8 mouse cellular contexts compared by ENCODE assay signal in genomic region chr4:83302887-83303827, GRCm38 (mm10). TPM values are rescaled to one million over a fixed set of nuclear protein-coding genes. Genes with fewer than 3 reads are reported as not detected.
DNase-seq lines count a peak whose midpoint lies in the region; ATAC-seq and TF ChIP-seq lines count a peak whose summit lies in the region.

No protein-coding gene starts in this region.

- H3K36me3 ChIP-seq in MEL (ENCODE audit: control insufficient read depth in 1 of 2, insufficient read depth in 2 of 2, low read length in 2 of 2), result peaks cover 0 to 5% of the 10 kb centered on the region in 2 experiments; a peak in 2 of 4 replicates
- no peaks in the 10 kb centered on the region for H3K36me3 ChIP-seq in forebrain, embryonic 10.5 days (replicated peaks)
- no peaks in the 10 kb centered on the region for H3K36me3 ChIP-seq in liver, embryonic 15.5 days (replicated peaks)
- no peaks in the 10 kb centered on the region for H3K36me3 ChIP-seq in neural tube, embryonic 12.5 days

- no peaks in the 10 kb centered on the region; the same call in 1 of the 2 replicates for H3K79me2 ChIP-seq in MEL (ENCODE audit: control insufficient read depth, insufficient read depth, low read length, poor library complexity)

- peak overlapping the region; percentile 48 for H3K4me2 ChIP-seq in liver, embryonic 15.5 days
- H3K4me2 ChIP-seq in neural tube, embryonic 12.5 days (replicated peaks), result no peak overlapping the region

- peak; percentile 91 for DNase-seq in MEL (ENCODE audit: low read depth, low spot score)
- peak; percentile 79 for DNase-seq in c-Kit-positive CD71-negative TER-119-negative erythroid progenitor cells, embryonic 14.5 days (ENCODE audit: low read depth)
- DNase-seq in forebrain, embryonic 10.5 days (ENCODE audit: extremely low spot score, low spot score), result peak; percentile 48
- peak; percentile 84 to 89 for DNase-seq in heart, postnatal 10 days
- DNase-seq in kidney, postnatal 25 days, result peak; percentile 75 to 87
- DNase-seq in testis, postnatal 14 days (ENCODE audit: low spot score), result peak; percentile 56

- TF ChIP-seq CTCF in MEL (IDR thresholded peaks at IDR 0.05 in 2 of 3, conservative IDR thresholded peaks at IDR 0.05 in 1 of 3; ENCODE audit: control insufficient read depth in 1 of 3, insufficient read depth in 1 of 3, low read depth in 2 of 3, low read length in 3 of 3, poor library complexity in 1 of 3, severe bottlenecking in 1 of 3), result peak; percentile 47 to 82 (median 55)

- no peak for ATAC-seq in liver, embryonic 15.5 days (ENCODE audit: insufficient read depth)
- ATAC-seq in neural tube, embryonic 12.5 days (ENCODE audit: low FRiP score, low read depth), result peak; percentile 52

- H3K4me1 ChIP-seq in MEL (ENCODE audit: control insufficient read depth in 1 of 2, insufficient read depth in 2 of 2, low read length in 2 of 2), result peaks cover 0 to 4% of the 10 kb centered on the region in 2 experiments; a peak in 2 of 4 replicates
- peaks cover 13% of the 10 kb centered on the region for H3K4me1 ChIP-seq in forebrain, embryonic 10.5 days
- H3K4me1 ChIP-seq in liver, embryonic 15.5 days (replicated peaks), result 0 out of 2 replicates have a peak, but pooled peaks cover 4% of the 10 kb centered on the region
- 0 out of 2 replicates have a peak, but pooled peaks cover 3% of the 10 kb centered on the region for H3K4me1 ChIP-seq in neural tube, embryonic 12.5 days

- 46% methylated on average over 13 of the region's 13 CpGs for WGBS in forebrain, embryonic 10.5 days
- WGBS in liver, embryonic 15.5 days (ENCODE audit: insufficient replicate concordance), result 31% methylated on average over 13 of the region's 13 CpGs
- 47% methylated on average over 13 of the region's 13 CpGs for WGBS in neural tube, embryonic 12.5 days

- H3K9ac ChIP-seq in MEL (ENCODE audit: control insufficient read depth, low read depth, low read length, poor library complexity, severe bottlenecking), result peak overlapping the region; percentile 63
- H3K9ac ChIP-seq in liver, embryonic 15.5 days, result no peak overlapping the region
- H3K9ac ChIP-seq in neural tube, embryonic 12.5 days, result no peak overlapping the region

- peak; percentile 54 for TF ChIP-seq RAD21 in MEL (IDR thresholded peaks at IDR 0.05; ENCODE audit: low read depth, low read length)

- H3K9me3 ChIP-seq in MEL (replicated peaks; ENCODE audit: insufficient read depth, low read length), result no peaks in the 10 kb centered on the region
- no peaks in the 10 kb centered on the region for H3K9me3 ChIP-seq in forebrain, embryonic 10.5 days
- no peaks in the 10 kb centered on the region for H3K9me3 ChIP-seq in liver, embryonic 15.5 days (replicated peaks)
- H3K9me3 ChIP-seq in neural tube, embryonic 12.5 days, result no peaks in the 10 kb centered on the region

- intact Hi-C loops in heart, postnatal 10 days (cut with DNase I), result loop anchor here (1.0 to 5.0 kb wide), 4 partner anchors 20 to 269 kb away; no protein-coding TSS in a partner anchor

- no peaks in the 10 kb centered on the region for H3K27me3 ChIP-seq in MEL (ENCODE audit: control insufficient read depth in 1 of 2, insufficient read depth in 2 of 2, low read length in 2 of 2)
- no peaks in the 10 kb centered on the region for H3K27me3 ChIP-seq in forebrain, embryonic 10.5 days (ENCODE audit: poor library complexity, severe bottlenecking)
- H3K27me3 ChIP-seq in liver, embryonic 15.5 days, result no peaks in the 10 kb centered on the region
- H3K27me3 ChIP-seq in neural tube, embryonic 12.5 days (replicated peaks), result no peaks in the 10 kb centered on the region

- peak overlapping the region; percentile 57 for H3K27ac ChIP-seq in MEL (ENCODE audit: control insufficient read depth, low read depth, low read length)
- H3K27ac ChIP-seq in forebrain, embryonic 10.5 days, result no peak overlapping the region
- no peak overlapping the region for H3K27ac ChIP-seq in liver, embryonic 15.5 days (replicated peaks)
- no peak overlapping the region for H3K27ac ChIP-seq in neural tube, embryonic 12.5 days

- TF ChIP-seq EP300 in MEL (IDR thresholded peaks at IDR 0.05; ENCODE audit: low read depth in 1 of 2, low read length in 2 of 2), result no peak

- TF ChIP-seq POLR2A in MEL (IDR thresholded peaks at IDR 0.05; ENCODE audit: control insufficient read depth in 1 of 2, insufficient read depth in 1 of 2, low read depth in 1 of 2, low read length in 2 of 2, poor library complexity in 1 of 2), result no peak

- H3K4me3 ChIP-seq in MEL (ENCODE audit: control insufficient read depth in 1 of 2, insufficient read depth in 1 of 2, low read depth in 2 of 2, low read length in 2 of 2), result peak overlapping the region; percentile 46 to 62
- no peak overlapping the region for H3K4me3 ChIP-seq in forebrain, embryonic 10.5 days
- peak overlapping the region; percentile 20 for H3K4me3 ChIP-seq in liver, embryonic 15.5 days (replicated peaks)
- no peak overlapping the region for H3K4me3 ChIP-seq in neural tube, embryonic 12.5 days

TF ChIP-seq in MEL, 35 proteins besides CTCF, POLR2A, EP300 and RAD21:
- TF ChIP-seq ELF1 (IDR thresholded peaks at IDR 0.05; ENCODE audit: low read depth, low read length), result no peak
- TF ChIP-seq ZNF384 (IDR thresholded peaks at IDR 0.05; ENCODE audit: low read depth, low read length), result no peak
- TF ChIP-seq TBP (IDR thresholded peaks at IDR 0.05; ENCODE audit: low read depth, low read length), result peak; percentile 51; the same call in 1 of the 2 replicates
- peak; percentile 33 for TF ChIP-seq ZC3H11A (IDR thresholded peaks at IDR 0.05; ENCODE audit: low read depth, low read length)
- peak; percentile 83 for TF ChIP-seq SMC3 (IDR thresholded peaks at IDR 0.05; ENCODE audit: low read depth, low read length)
- TF ChIP-seq MEF2A (IDR thresholded peaks at IDR 0.05; ENCODE audit: extremely low read depth, insufficient replicate concordance, low read depth, low read length, poor library complexity, severe bottlenecking), result no peak
- TF ChIP-seq GABPA (IDR thresholded peaks at IDR 0.05; ENCODE audit: low read depth, low read length), result no peak
- no peak for TF ChIP-seq UBTF (IDR thresholded peaks at IDR 0.05; ENCODE audit: borderline replicate concordance, insufficient read depth, low read depth, low read length)
- peak; percentile 57; the same call in 1 of the 2 replicates for TF ChIP-seq MYC (IDR thresholded peaks at IDR 0.05; ENCODE audit: low read depth, low read length)
- 0 out of 2 replicates have a peak, but pooled peaks have one; percentile 43 for TF ChIP-seq SIN3A (IDR thresholded peaks at IDR 0.05; ENCODE audit: low read length)
- no peak for TF ChIP-seq BHLHE40 (IDR thresholded peaks at IDR 0.05; ENCODE audit: borderline replicate concordance, low read depth, low read length)
- TF ChIP-seq USF2 (IDR thresholded peaks at IDR 0.05; ENCODE audit: borderline replicate concordance in 1 of 2, insufficient read depth in 1 of 2, low read depth in 1 of 2, low read length in 2 of 2), result no peak

RNA-seq across cellular contexts. Expression of gene Ttc39b, which starts 20.9 kb away (rescaled TPM):
- 11.3 and 16.1 TPM in 2 replicates for total RNA-seq in MEL (2012; rRNA removed)
- 100 to 1,000 TPM in 1 of 2 experiments, 10 to 100 TPM in 1; 21.1 to 109 TPM for polyA plus RNA-seq in MEL (2012; ENCODE audit: insufficient read depth in 1 of 2, insufficient read length in 2 of 2, low read depth in 1 of 2, low replicate concordance in 2 of 2, missing spikeins in 1 of 2)
- polyA plus RNA-seq in forebrain, embryonic 10.5 days (2016; fragmentation: Nextera tagmentation; extraction: Ambion mirVana), result 1.7 and 3.1 TPM in 2 replicates
- 10 to 100 TPM; 13.9 to 14.5 TPM for total RNA-seq in heart, postnatal 10 days (2021)
- 1.5 and 1.8 TPM in 2 replicates for polyA plus RNA-seq in liver, embryonic 15.5 days (2015; fragmentation: Nextera tagmentation; extraction: Ambion mirVana)
- 3.3 TPM in 2 replicates for polyA plus RNA-seq in neural tube, embryonic 12.5 days (2016; fragmentation: Nextera tagmentation; extraction: Ambion mirVana)

Comparison
In these comparisons a context has a peak if more than half of its experiments do, and no peak if none do; other contexts are left out.
1. H3K4me3 ChIP-seq: peak in MEL (2 of 2) and liver, embryonic 15.5 days (single experiment); none in forebrain, embryonic 10.5 days (single experiment) and neural tube, embryonic 12.5 days (single experiment).
2. Peak in every context shown above with its lines, with median percentiles within 50 percentile points of each other: DNase-seq.